Mouse (Mus musculus) kidney, postnatal 36 days (tissue): Measurements from ENCODE around the gene Gpr146.

Source experiments
- DNase-seq, 2 experiments: peaks; one replicate each; pipeline ENCODE4 v3.0.0; 2021 to 2022; ENCODE audit warnings: mixed read lengths in 2 of 2

The Gpr146 gene

DNA sequence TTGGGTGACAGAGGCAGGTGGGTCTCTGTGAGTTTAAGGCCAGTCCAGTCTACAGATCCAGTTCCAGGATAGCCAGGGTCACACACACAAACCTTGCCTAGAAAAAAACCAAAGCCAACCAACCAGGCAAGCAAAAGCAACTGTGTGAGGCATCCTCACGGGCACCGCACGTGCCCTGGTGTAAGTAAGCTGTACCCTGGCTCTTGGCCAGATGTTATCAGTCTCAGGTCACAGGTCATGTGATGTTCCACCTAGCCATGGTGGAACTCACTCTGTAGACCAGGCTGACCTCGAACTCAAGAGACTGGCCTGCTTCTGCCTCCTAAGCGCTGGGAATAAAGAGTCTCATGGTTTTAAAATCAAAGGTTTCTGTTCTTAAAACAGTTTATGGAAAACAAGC, 18.3 kb upstream of the Gpr146 start:
- no peak for DNase-seq

DNA sequence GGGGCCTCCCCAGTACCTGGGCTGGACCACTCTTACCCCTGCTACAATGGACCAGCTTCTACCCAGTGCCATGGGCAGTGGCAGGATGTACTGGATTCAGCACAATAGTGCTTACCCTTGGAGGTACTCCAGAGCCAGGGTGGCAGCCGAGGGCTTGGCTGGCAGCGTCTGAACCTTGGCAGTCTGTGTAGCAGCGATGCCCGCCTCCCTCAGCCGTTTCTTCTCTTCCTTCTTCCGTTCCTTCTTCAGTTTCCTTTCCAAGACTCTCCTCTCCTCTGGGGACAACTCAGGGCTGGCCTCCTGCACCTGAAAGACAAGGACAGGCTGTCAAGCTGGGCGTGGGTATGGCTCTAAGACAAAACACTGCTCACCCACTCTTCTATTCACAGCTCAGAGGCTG, 13.6 kb upstream of the Gpr146 start:
- peak in 1 of 2 experiments; percentile 14 for DNase-seq

DNA sequence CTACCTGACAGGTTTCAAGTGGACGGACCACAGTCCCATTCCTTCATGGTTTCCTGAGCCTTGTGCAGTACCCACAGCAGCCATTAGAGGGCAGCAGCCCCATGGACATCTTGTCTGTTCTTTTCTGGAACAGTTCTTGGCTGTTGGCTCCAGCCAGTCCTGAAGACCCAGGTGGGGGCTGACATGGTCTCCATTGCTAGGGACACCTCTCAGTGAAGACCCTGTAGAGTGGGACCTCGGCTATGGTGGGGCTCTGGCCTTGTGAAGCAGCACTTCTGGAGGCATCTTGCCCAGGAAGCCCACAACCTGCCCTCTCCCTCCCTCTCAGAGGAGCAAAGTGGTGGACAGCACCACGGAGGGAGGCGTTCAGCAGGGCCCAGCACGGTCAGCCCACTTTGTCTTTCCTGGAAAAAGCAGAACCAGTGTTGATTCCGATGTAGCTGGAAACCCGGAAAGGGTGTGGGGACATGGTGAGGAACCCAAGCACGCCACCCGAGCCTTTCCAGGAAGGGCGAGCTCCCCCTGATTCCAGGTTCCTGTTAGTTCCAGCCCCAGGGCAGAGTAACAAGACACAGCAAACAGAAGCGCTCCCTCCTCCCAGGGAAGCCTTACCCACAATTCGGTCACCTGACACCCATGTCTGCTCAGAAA, 13.1 kb upstream of the Gpr146 start:
- DNase-seq, result peak; percentile 91 to 97

DNA sequence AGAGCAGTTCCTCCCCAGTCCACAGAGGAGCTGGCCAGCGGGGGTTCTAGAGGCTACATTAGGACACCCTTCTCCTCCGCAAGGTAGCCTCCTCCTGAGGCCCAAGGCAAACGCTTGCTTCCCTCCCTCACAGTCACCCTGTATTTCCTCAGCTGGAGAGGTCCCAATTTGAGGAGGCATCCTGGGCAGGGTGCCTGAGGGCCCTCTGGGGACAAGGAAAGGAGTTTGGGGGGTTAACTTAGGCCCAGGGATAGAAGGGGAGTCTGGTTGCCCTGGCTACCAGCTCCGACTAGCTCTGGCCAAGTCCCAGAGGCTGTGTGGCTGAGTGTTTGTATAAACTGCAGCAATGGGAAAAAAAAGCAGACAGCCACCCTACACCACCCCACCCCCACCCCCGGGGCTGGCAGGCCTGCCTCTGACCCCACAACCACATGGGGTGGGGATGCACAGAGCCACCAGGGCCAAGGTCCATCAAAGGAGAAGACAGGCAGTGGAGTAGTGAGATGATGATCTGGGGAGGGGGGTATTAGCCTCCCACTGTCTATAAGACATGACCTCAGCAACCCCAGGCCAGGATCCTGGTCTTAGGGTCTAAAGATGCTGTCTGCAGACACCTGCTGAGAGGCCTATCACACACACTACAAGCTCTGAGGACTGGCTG, 12.5 kb upstream of the Gpr146 start:
- DNase-seq, result peak in 1 of 2 experiments; percentile 66

DNA sequence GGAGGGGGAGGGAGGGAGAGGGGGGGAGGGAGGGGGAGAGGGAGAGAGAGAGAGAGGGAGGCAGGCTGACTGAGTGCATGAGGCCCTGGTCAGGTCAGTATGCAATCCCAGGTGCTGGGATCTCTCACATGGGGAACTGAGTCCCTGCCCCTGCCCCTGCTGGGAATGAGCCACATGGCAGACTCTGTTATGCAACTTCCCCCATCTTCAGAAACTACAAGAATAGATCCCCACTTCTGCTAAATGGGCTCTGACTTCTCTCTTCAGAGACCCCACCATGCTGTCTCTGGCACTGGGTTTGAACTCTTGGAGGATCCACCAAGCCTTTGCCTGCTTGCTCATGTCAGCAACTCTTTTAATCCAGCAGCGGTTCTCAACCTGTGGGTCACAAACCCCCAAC, 11.7 kb upstream of the Gpr146 start:
- peak in 1 of 2 experiments; percentile 27 for DNase-seq

DNA sequence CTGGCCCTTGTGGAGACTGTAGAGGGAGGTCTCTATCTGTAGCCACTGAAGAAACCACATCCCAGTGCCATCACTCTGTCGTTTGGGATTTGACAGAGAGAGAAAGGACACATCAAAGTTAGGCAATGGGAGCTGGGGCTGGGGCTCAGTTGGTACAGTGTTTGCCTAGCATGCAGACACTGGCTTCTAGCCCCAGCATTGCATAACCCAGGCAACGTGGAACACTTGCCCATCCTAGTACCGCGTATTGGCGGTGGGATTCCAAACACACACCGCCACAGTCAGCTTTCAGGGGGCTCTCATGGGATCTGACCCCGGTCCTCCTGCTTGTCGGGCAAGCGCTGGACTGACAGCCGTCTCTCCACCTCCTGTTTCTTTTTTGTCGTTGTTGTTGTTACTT, 11.0 kb upstream of the Gpr146 start:
- no peak for DNase-seq

DNA sequence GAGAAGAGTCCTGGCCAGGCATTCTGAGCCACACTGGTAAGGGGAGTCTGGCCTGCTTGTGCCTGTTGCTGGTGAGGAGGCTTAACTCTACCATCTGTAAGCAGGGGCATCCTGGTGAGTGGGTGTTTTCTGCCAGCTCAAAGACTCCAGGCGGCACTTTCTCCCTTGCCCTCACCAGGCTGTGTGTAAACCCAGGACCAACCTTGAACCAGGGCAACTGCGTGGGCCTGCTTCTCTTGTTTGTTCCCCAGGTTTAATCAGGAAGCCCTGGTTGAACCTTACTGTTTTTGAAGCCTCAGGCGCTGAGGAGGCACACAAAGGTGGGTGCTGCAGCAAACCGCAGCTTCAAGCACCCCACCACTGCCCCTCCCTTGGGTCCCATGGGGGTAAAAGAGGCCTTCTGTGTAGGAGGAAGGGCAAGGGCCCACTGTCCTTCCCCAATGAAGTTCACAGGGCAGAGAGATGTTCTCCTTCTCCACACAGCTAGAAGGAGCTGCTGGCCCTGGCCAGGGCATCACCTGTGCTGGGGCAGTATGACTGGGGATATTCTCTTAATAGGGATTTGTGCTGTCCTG, 9.5 kb upstream of the Gpr146 start:
- no peak for DNase-seq

DNA sequence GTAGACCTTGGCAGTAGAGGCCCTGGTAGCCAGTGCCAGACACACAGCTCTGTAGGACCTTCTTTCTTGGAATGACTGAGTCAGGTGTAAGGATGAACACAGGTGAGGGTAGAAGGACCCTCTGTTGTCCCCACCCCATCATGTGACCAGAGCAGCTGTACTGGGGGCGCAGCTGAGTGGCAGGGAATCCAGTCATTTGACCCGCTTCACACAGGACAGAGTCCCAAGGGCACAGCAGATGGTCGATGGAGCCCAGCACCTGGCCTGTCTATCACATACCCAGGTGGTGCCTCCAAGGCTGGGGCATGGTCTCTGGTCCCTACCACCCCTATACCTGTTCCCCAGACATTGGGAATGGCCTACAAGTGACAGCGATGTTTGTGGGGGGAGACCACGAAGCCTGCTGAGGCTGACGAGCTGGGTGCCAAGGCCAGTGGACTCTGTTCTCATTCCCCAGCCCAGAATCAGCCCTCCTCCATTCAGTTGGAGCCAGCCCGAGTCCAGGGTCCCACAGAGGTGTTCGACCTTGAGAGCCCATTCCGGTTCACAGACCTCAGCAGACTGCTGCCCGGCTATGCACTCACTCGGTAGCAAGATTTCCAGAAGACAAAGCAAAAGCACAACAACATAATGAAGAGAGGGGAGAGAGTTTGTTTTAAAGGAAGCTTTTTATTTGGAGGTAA, 8.7 kb upstream of the Gpr146 start:
- DNase-seq, result peak; percentile 83 to 89

DNA sequence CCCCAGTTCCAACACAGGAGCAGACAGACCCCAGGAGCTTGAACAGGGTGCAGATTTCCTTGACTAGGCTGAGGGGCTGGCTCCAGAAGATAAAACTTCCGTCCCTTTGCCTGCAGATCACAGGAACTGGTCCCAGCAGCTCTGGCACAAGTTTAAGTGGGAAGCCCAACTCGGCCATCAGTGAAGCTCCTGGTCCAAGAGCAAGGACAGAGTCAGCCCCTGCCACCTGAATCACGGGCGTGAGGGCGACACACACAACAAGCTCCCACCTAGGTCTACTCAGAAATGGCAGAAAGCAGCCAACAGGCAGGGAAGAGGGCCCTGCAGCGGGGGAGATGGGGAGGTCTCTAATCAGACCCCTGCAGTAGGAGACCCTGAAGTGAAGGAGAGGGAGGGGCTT, 7.2 kb upstream of the Gpr146 start:
- no peak for DNase-seq

DNA sequence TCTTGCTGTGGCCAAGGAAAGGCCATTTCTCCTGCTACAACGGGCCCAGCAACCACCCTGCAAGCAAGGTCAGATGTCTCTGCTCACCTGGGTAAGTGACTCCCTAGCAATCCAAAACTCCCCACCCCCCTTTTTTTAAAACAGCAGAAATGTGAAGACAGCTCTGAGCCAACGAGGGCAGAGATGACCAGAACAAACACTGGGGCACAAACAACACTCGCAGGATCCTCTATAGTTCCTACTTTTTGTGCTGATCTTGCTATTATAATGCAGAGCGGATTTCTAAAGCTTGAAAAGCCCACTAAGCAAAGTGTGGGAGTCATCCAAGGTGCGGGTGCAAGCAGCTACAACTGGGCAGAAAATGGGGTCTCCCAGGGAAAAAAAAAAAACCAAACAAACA, 6.4 kb upstream of the Gpr146 start:
- DNase-seq, result no peak

DNA sequence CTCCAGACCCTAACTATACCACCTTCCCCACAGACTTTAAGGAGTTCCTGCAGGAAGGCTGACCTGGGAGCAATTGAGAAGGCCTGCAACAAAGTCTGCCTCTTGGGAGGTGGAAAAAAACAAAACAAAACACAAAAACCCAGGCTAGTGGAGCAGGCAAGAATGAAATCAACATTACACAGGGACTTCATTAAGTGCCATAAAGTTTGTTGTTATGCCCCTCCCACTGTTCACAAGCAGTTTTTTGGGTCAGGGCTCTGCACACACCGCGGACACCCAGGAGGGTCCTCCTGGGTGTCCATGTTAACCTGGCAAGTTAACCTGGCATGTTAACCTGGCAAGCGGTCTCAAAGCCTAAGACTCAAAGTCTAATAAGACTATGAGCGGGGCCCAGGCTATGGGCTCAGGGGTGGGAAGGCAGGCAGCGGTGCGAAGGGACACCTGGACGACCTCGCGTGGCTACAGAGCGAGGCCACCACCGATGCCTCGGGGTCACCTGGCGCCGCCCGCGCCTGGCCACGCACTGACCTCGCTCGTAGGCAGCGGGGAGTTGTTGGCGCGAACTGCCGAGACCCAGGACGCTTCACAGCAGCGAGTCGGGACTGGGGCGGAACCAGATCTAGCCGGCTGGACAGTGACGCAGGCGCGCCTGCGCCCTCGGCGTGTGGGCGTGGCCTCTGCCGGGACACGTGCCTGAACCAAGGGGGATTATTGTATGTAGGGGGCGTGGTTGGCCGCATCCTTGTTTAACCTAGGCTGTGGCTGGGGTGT, 5.7 kb upstream of the Gpr146 start:
- DNase-seq, result peak; percentile 95 to 97

DNA sequence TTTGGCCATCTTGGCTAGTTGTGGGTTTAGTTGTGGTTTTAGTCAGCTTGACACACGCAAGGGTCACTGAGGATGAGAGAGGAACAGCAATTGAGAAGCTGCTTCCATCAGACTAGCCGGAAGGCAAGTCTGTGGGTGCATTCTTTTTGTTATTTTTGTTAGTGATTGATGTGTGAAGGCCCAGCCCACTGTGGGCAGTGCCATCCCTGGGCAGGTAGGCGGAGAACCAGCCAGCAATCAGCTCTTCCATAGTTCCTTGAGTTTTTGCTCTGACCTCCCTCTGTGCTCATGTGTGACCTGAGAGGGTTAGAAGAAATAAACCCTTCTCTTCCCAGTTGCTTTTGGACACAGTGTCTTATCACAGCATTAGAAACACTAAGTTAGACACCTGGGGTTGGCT, 4.4 kb upstream of the Gpr146 start:
- peak in 1 of 2 experiments; percentile 55 for DNase-seq

DNA sequence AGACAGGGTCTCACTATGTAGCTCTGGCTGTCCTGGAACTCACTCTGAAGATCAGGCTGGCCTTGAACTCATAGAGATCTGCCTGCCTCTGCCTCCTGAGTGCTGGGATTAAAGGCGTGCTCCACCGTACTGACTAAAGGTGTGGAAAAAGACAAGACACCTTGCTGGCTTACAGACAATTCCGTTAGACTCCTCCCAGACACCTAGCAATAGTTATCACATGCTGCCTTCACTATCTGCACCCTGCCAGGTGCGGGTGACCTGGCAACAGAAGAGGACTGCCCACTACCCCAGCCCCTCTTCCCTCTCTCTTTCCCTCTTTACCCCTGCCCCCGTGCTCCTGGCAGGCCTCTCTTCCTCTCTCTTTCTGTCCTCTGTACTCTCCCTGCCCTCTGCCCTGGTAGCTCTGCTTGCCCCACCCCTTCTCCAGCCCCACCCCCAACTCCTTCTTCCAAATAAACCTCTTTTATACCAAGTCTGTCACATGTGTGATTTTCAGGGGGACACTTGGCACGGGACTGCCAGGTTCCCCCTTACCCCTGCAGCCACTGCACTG, 3.5 kb upstream of the Gpr146 start:
- peak; percentile 67 to 68 for DNase-seq

DNA sequence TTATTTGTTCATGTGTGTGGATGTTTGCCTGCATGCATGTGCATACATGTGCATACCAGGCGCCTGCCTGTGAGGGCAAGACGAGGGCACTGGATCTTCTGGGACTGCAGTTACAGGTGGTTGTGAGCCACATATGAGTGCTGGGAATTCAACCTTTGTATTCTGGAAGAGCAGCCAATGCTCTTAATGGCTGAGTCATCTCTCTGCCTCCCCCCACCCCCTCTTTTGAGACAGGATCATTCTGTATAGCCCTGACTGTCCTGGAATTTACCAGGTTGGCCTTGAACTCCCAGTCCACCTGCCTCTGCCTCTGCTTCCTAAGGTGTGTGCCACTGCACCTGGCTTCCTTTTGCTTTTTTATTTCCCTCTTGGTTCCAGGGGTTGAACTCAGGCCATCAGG, 2.7 kb upstream of the Gpr146 start:
- no peak for DNase-seq

DNA sequence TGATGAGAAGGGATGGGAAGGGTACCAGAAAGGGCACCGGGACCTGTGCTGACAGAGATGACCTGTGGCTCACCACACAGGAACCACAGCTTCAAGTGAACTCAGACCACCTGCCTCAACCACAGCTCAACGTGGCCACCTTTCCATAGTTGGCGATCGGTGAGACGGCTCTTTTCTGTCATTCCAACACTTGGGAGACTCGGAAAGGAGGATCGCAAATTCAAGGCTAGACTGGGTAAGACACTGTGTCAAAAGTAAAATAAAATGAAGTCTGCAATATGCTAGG, 717 bp downstream of the Gpr146 start:
- DNase-seq, result no peak

DNA sequence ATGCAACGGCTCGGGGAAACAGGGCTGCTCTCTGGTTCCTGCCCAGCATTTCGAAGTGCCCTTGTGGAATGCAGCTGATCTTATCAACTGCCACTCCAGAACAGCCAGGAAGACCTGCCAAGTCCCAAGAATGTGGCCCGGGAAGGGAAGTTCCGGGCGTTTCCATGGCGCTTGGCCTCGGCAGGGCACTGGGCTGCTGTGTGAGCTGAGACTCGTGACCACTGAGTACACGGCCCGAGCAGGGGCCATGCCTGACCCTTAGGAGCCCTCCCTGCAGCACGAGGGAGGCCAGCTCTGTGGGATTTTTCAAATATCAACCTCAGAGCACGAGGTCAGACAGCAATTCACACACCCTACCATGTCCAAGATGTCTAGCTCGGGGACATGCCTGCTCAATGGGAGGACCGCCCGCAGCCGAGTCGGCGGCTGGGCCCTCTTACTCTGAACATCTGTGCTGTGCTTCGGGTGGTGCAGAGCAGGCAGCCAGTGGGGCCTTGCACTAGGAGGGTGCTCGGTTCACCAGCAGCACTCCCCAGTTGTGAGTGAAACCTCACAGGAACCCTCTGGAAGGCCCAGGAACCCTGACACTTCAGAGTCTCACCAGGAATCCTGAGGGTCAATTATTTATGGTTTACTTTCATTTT, 1.6 kb downstream of the Gpr146 start:
- DNase-seq, result peak; percentile 93 to 97

DNA sequence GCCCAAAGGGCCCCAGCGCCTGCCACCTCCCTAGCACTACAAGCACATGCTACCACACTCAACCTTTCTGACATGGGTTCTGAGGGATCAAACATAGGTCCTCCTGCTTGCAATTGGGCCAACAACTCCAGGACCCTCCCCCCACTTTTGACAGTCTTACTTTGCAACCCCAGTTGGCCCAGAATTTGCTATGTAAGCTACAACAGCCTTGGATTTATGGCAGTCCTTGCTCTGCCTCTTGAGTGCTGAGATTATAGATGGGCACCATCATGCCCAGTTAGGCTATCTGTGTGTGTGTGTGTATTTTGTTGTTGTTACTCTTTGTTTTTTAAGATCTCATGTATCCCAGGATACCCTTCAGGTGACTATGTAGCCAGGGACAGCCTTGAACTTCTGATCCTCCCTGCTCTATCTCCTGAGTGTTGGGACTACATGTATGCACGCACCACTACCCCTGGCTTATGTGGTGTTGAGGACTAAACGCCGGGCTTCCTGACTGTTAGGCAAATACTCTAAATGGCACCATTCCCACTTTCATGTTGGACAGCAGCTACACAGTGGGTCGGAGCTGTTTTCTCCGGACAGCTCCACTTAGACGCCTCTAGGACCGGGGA, 2.4 kb downstream of the Gpr146 start:
- no peak for DNase-seq

DNA sequence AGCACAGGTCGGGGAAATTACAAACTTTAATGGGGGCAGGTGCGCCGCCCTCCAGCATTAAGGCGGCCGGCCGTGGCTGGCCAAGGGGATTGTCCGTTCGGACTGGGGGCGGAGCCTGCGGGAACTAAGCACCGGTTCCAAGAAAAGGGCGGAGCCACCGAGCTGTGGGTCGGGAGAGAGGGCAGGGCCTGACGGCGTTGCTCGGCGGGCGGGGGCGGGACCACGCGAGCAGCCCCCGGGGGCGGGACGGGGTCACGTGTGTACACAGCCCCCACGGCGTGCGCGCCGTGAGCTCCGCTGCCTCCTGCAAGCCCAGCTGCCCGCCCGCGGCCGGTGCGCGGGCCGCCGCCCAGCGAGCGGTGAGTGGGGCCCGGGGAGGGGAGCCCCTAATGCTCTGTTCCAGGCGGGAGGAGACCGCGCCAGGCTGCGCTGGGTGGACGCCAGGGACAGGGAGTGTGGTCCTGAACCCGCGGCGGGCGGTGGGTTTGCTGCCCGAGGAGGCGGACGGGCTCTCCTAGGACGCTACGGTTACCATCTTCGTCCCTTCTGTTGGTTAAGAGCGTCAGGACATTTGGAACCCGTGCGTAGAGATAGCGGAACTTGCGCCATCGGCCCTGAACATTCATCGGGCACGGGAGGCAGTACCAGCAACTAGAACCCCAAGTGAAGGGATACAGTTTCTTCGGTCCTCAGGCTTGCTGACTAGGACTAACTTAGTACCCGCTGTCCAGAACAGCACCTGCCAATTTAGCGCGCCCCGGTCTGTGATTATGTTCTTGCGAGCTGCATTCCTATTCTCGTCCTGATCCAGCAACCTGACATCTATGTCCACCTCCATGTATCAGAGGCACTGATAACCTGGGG, 3.1 kb downstream of the Gpr146 start:
- peak; percentile 99 to 100 for DNase-seq

DNA sequence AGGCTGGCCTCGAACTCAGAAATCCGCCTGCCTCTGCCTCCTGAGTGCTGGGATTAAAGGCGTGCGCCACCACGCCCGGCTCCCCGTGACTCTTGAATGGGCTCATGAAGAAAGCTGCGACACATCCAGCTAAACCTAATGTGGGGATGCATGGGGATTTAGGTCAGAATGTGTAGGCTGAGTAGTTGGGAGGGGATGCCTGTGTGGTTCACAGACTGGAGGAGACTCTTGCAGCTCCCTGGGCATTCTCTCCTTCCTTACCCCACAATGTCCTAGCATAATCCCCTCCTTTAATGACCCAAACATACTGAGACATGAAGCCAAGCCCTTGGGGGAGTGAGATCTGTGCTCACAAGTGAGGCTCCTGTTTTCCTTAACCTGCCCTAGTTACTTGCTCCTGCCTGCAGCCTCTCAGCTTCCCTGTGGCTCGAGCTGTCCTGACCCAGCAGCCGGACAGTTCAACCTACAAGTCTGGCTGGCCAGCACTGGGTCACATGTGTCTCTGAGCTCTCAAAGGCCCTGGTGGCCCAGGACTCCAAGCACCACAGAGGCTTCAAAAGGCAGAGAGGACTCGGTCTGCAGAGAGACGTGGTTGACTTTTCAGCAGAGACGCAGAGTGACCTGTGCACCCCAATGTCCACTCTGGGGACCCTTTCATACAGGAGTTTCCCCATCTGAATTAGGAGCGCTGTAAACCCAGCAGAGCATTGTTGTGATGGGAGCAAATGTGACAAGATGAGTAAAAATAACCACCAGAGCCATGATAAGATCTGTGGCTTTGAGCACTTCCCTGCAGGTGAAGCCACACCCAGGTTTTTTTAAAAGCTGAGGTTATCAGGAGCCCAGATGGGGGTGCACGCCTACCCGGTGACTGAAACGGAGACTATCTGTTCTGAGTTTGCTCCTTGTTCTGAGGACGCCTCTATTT, 4.4 kb downstream of the Gpr146 start:
- peak; percentile 65 to 68 for DNase-seq

DNA sequence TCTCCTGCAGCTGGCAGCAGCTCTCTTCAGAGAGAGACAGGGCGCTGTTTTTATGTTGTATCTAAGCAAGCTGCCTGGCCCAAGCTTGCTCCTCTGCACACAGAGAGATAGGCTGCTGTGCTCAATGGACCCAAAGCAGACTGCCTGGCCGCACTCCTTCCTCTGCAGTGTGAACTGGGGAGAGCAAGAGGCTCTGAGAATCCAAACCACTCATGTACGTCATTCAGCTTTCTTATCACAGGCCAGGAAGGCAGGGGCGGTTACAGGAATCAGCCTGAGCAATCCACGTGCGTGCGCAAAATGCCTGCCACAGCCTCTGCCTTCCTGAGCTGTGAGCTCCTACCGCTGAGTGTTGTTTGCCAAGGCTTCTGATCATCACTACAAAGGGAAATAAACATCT, 5.3 kb downstream of the Gpr146 start:
- DNase-seq, result peak; percentile 68 to 81
